Mouse (Mus musculus) brain, embryonic 14.5 days (tissue): ENCODE data around the gene Scgb2b24. TPM values are rescaled to one million over a fixed set of nuclear protein-coding genes. Genes with fewer than 3 reads are reported as not detected.

Experiments
- DNase-seq: peaks from one replicate; pipeline ENCODE4 v3.0.0-alpha.2; 2011; ENCODE audit warnings: low read depth
- CTCF ChIP-seq: fragments of 200-500 bp; IDR thresholded peaks from 2 replicates; pipeline ENCODE4 v1.5.1; 2012; ENCODE audit warnings: inconsistent platforms, mild to moderate bottlenecking, moderate library complexity, borderline replicate concordance; ENCODE audit not compliant: insufficient read depth, insufficient read length; ENCODE audit errors: extremely low read depth
- POLR2A ChIP-seq: fragments of 200-500 bp; IDR thresholded peaks from 2 replicates; pipeline ENCODE4 v1.6.1; 2012; ENCODE audit warnings: mild to moderate bottlenecking, inconsistent platforms, borderline replicate concordance; ENCODE audit not compliant: poor library complexity, insufficient read depth, insufficient read length, severe bottlenecking; ENCODE audit errors: extremely low read depth
- polyA plus RNA-seq: library from polyadenylated mRNA; depleted of rRNA; stranded (reverse); fragments of >200 nt; gene quantifications from 2 replicates; pipeline ENCODE4 v1.2.3, GENCODE M21; 2012; rRNA removed

Gene Scgb2b24
- polyA plus RNA-seq: not detected in 2 replicates

DNA sequence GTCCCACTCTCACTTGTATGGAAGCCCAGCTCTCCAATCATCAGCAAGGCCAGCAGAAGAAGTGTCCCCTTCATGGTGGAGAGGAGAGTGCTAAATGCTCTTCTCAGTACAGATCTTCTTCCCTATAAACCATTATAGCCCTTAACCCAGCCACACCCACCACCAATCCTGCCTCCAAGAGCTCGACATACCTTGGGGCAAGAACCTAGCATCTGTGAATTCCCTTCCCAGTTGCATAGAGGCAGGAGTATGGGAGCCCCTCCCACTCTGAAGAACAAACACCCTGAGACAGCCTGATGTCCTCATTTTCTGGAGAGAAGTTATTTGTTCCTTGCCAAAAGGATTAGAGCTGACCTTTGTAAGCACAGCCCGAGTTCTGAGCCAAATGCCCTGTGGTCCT, at the start of gene Scgb2b24:
Gene Scgb2b24 (minus strand): TSS at position 101 of the 400 bp plus-strand sequence.
- TF ChIP-seq CTCF: no peak
- no peak for TF ChIP-seq POLR2A
- DNase-seq: no peak

- TF ChIP-seq CTCF (no peak), POLR2A (no peak)
- DNase-seq: no peak
Observed at GRCm38 (mm10) chr7:33743499-33743898, 4.4 kb upstream of the Scgb2b24 start, which contains the start of gene Scgb1b24. Gene Scgb1b24, plus strand, starts transcription at chr7:33743799.

DNA sequence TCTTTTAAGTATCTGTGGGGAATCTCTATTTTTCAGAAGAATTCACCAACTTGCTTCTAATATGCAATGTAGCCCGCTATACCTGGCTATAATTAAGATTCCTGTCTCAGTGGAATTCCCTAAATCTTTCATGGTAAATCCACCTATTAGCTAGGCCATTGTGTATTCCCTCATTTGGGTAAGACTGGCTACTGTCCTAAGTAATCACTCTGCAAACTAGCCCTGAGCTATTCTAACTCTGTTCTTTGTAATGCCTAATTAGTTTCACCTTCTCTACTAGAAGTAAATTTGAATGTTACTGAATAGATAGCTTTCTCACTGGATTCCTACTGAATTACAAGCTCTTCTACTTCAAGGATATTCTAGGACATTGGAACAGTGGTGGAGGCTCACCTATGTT, 49.2 kb downstream of the Scgb2b24 start:
- TF ChIP-seq POLR2A (no peak), CTCF (no peak)
- DNase-seq: no peak

Other genes starting within 250 kb of the Scgb2b24 start
- gene Scgb2b21, start 218.9 kb downstream of the Scgb2b24 start, polyA plus RNA-seq: not detected in 2 replicates
- not detected in 2 replicates for gene Scgb1b24, start 4.5 kb upstream of the Scgb2b24 start, polyA plus RNA-seq
- not detected in 2 replicates for gene Scgb2b26, start 205.7 kb upstream of the Scgb2b24 start, polyA plus RNA-seq